Mouse (Mus musculus) retina, adult 2 months (tissue): ENCODE measurements around the gene Ppp2r5e.
A peak's percentile ranks its signal among the peaks of the same experiment; 100 is the strongest.

Experiments
- DNase-seq: peaks from one replicate; pipeline ENCODE4 v3.0.0-alpha.2; 2012; ENCODE audit warnings: low read depth, low spot score

Ppp2r5e gene

GRCm38 (mm10) chr12:75596154-75597002 is at the start of gene Ppp2r5e:
Ppp2r5e (minus strand) TSS chr12:75596245.
- DNase-seq, result peak; percentile 97

DNA sequence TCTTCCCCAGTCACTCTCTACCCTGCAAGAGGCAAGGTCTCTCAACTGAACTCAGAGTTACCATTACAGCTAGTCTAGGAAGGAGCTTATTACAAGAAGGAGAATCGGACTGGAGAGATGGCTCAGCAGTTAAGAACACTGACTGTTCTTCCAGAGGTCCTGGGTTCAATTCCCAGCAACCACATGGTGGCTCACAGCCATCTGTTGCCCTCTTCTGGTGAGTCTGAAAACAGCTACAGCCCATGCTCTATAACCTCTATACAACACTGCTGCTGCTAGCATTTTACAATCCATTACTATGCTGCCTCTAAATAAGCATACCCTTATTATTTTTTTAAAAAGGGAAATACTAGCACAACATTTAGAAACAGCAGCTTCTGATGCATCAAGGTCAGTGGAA is 49.7 kb upstream of the Ppp2r5e start:
- DNase-seq, result no peak

DNA sequence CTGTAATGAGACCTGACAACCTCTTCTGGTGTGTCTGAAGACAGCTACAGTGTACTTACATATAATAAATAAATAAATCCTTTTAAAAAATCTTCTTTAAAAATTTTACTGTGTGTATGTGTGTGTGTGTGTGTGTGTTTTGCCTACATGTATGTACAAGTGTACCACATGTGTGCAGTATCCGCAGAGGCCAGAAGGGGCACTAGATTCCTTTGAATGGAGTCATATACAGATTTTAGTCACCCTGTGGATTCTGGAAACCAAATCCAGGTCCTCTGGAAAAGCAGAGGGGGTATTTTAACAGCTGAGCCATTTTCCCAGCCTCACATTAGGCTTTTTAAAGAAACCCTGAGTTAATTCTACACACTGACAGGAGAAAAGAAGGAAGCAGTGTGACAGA is 45.7 kb upstream of the Ppp2r5e start:
- no peak for DNase-seq

DNA sequence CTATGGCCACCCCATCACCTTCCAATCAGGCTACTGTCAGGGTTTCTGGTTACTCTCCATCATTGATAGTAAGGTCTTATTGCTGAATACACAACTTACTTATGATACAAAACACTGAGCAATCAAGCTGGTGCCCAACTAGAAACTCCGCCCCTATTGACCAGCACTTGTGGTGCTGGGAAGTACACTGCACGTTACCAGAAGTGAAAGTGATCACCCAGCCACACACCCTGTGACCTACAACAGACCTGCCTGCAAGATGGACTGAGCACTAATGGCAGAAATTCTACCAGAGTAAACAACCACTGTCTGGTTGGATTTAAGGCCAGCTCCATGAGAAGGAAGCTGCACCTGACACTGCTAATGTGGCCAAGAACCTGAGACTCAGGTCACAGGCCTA is 42.3 kb upstream of the Ppp2r5e start:
- DNase-seq, result no peak

DNA sequence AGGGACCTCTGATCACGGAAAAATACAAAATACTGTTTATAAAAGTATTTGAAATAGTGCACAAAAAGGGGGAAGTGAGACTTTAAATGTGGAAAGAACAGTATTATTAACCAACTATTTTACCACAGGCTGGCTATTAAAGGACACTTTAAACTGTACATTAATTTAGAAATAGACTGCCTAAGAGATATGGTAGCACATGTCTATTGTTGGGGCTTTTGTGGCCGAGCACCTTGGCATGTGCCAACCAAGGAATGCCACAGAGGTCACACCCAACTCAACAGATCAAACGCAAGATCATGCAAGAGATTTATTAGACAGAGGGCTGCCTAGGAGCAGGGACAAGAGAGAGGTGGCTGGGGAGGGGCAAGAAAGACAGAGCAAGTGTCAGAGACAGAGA is 41.1 kb upstream of the Ppp2r5e start:
- DNase-seq, result no peak

- no peak for DNase-seq
These were observed 39.9 kb upstream of the Ppp2r5e start for GRCm38 (mm10) chr12:75635771-75636430.

- no peak for DNase-seq
These were observed 33.6 kb upstream of the Ppp2r5e start for GRCm38 (mm10) chr12:75629618-75630017.

DNA sequence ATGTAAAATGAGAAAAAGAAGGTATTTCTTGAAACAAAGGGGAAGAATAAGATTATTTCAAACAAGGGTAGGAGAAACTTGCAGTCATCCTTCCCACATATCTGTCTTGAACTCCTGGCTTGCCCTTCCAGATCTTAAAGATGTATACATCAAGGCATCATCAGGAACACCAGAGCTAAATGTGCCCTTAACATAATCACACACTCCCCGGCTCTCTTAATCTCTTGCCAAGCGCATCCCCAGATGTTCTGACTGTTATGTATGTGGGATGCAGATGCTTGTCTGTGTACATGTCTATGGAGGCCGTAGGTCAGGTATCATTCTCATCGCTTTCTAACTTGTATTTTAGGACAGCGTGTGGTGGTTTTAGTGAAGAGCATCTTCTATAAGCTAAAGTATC is 27.2 kb upstream of the Ppp2r5e start:
- no peak for DNase-seq

GRCm38 (mm10) chr12:75622835-75623234 is 26.8 kb upstream of the Ppp2r5e start:
- no peak for DNase-seq

DNA sequence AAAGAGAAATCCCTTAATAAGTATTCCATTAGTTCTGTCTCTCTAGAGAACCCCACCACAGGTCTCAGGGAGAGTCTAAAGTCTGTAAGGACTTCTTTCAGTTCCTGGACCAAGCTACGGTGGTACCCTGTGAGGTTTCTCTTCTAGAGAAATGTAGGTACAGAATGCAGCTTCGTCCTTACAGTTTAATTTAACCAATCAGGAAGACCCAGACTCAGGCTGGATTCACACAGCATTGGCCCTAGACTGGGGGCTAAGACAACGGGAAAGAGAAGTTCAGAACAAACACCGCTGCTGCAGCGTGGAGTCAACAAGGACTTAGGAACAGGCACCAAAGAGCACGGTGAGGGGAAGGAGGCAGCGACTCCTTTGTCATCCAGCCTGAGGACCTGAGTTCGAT is 20.8 kb upstream of the Ppp2r5e start:
- DNase-seq, result no peak

DNA sequence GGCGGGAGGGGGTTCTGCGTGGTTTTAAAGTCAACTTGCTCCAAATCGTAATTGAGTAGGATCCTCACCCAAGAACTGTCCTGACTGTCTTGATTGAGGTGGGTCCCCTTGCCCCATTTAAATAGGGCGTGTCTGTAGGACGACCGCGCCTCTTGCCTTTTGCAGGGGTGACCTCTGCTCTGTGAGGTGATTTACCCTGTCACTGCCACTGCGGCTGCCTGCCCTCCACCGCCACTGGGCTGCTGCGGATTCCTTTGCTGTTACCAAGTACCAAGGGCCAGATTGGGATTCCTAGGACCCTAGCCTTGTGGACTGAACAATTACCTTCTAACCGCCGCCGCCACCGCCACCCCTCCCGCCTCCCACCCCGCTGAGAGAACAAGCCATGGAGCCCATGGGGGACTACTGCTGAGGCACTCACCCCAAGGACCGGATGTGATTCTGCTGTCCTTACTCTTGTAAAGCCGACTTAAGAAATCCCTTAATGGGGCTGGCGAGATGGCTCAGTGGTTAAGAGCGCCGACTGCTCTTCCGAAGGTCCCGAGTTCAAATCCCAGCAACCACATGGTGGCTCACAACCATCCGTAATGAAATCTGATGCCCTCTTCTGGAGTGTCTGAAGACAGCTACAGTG is 20.2 kb upstream of the Ppp2r5e start:
- DNase-seq, result no peak

DNA sequence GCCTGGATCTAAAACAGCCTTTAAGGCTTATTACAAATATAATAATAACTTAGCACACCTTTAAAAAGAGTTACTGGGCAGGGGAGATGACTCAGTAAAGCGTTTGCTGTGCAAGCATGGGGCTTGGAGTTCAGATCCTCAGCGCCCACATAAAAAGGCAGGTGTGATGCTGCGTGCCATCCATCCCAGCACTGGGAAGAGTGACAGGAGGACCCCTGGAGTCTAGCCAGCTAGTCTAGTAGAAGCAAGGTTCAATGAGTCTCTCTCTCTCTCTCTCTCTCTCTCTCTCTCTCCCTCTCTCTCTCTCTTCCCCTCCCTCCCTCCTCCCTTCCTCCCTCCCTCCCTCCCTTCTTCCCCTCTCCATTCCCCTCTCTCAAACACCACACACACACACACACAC is 19.5 kb upstream of the Ppp2r5e start:
- DNase-seq, result no peak

- DNase-seq, result no peak
These were observed 16.7 kb upstream of the Ppp2r5e start for GRCm38 (mm10) chr12:75612711-75613110.

- DNase-seq, result no peak
These were observed 3.4 kb upstream of the Ppp2r5e start for GRCm38 (mm10) chr12:75599490-75599889.

GRCm38 (mm10) chr12:75598988-75599387 is 2.9 kb upstream of the Ppp2r5e start:
- DNase-seq, result no peak

DNA sequence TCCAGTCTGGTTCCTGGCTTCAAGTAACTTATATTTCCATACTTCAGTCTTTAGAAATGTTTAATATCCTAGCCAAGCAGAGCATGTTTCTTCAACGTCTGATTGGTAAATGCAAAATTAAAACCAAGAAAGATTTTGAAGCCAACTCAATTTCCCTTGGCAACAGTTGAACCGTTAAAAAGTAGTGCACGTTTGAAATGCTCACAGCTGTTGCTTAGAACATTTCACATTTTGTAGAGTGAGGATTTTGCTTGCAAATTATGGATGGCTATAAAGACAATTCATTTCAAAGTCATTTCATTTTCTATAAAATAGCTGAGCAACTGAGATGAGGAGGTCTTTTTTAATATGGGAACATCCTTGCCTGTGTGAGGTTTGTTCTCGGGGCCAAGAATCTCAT is 1.7 kb upstream of the Ppp2r5e start:
- no peak for DNase-seq

DNA sequence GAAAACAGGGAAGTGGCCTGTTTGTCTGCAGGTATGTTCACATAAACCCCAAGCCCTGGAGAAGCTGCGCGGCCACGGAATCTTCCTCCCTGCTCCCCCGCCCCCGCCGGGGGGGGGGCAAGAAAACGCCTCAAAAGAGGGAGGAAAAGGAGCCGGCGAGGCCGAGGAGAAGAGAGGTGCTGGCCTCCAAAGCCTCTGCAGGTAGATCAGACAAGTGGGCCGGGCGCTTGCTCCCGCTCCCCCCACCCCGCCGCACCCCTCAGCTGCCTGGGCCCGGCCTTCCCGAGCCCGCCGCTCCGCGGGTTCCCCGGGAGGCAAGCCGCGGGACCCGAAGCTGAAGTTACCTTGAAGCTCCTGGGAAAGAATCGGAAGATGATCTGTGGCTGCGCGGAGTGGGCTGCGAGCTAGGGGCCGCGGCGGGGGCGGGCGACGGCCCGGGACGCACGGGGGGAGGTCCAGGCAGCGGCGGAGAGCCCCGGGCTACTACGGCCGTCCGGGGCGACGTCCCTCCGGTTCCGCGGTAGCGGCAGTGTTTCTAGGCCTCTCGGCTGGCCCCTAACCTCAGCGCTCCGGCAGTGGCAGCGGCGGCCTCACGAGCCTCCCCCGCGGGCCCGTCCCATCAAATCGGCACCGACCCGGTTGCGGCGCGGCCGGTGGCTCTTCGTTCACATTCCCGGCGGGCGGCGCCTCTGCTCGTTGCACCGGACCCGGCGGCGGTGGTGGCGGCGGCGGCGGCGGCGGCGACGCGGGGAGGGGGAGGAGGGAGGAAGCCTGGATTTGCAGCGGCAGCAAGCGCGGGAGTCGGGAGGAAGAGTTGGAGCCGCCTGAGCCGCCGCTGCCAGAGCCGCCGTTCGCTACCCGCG is 523 bp downstream of the Ppp2r5e start:
- DNase-seq, result no peak

- DNase-seq, result no peak
These were observed 1.6 kb downstream of the Ppp2r5e start for GRCm38 (mm10) chr12:75594404-75594803.

DNA sequence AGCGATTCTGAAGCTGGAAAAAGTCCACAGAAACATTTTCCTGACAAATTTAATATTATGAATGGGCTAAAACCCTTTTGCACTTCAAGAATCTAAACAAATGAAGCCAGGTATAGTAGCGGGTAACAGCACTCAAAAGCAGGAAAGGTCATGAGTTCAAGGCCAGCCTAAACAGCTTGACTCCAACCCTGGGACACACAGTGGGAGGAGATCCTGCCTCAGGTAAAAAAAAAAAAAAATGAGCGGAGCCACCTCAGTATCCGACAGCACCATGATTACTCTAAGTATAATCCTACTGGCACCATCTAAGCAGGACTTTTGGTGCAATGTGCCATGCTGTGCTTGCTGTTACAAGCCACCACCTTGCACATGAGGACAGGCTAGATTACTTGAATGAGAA is 2.2 kb downstream of the Ppp2r5e start:
- no peak for DNase-seq

DNA sequence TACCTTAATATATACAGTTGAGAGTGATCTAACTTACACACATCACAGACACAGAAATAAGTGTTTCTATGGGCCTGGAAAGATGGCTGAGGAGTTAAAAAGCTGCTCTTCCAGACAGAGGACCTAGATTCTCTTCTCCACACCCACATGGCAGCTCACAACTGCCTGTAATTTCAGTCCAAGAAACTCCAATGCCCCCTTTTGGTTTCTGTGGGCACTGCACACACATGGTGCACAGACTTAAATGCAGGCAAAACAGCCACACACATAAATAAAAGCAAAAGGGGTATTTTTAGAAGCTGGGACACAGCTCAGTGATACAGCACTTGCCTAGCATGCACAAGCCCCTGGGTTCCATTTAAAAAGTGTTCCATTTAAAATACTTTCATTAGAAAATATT is 8.5 kb downstream of the Ppp2r5e start:
- DNase-seq, result no peak

DNA sequence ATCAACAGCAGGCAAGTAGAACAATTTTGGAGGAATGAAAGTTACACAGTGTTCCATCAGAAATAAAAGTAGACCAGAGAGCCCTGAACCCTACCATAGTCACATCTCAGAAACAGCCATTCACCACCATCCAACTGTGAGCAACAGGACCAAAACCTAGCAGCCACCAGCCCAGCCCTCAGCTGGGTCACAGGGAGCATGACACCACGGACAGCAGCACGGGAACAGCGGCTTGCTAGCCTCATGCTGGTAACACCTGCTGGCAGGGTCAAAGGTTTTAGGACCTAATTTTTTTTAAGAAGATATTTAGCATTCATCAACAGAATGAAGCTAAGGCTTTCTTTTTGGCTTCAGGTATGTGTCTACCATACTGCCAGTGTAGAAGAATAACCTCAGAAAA is 12.3 kb downstream of the Ppp2r5e start:
- DNase-seq, result no peak

DNA sequence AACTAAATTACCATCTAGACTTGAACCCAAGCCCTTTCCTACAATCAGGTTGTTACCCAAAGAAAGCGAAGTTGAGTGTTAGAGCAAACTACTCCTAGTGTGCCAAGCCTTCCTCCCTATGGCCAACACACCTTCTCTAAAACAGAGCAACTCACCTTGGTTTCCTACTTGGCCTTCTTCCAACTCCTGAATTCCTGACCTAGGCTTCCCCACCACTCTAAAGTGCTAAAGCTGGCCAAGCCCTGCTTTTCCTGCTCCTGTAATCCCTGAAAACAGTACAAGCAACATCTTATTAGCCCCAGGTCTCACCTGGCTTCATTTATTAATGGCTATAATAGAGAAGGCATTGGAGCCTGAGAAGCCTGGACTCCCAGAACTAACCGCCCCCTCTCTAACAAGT is 17.0 kb downstream of the Ppp2r5e start:
- no peak for DNase-seq
